Mouse (Mus musculus) ES-E14 (cell line): Measurements from ENCODE around the gene Capzb. TPM values are rescaled to one million over a fixed set of nuclear protein-coding genes. Genes with fewer than 3 reads are reported as not detected.

Experiments
- DNase-seq: peaks from one replicate; pipeline ENCODE4 v3.0.0-alpha.2; 2013; ENCODE audit warnings: low read depth, low spot score
- H3K27ac ChIP-seq: 2 replicates; pipeline ENCODE4 v1.5.1; 2012; ENCODE audit warnings: low read depth, mild to moderate bottlenecking, low read length, moderate library complexity, mixed read lengths; ENCODE audit not compliant: poor library complexity, insufficient read depth, severe bottlenecking
- H3K36me3 ChIP-seq: 2 replicates; pipeline ENCODE4 v1.6.1; 2012; ENCODE audit warnings: mild to moderate bottlenecking, low read length, moderate library complexity, mixed read lengths; ENCODE audit not compliant: control insufficient read depth, poor library complexity, insufficient read depth, severe bottlenecking
- H3K4me1 ChIP-seq, 2 experiments: fragments of 150-350 bp in 1 of 2; sonication (generic) in 1 of 2; 2 replicates each; pipeline ENCODE4 v1.6.1; 2012; ENCODE audit warnings: low read length in 2 of 2, mild to moderate bottlenecking in 1 of 2, mixed read lengths in 1 of 2; ENCODE audit not compliant: control insufficient read depth in 2 of 2, insufficient read depth in 2 of 2, poor library complexity in 1 of 2
- H3K4me3 ChIP-seq, 2 experiments: fragments of 150-350 bp in 1 of 2; sonication (generic) in 1 of 2; 2 replicates each; pipeline ENCODE4 v1.5.1; 2012; ENCODE audit warnings: low read length in 2 of 2, low read depth in 1 of 2, mild to moderate bottlenecking in 1 of 2, mixed read lengths in 1 of 2; ENCODE audit not compliant: insufficient read depth in 1 of 2, poor library complexity in 1 of 2, severe bottlenecking in 1 of 2
- H3K9ac ChIP-seq: 2 replicates; pipeline ENCODE4 v1.6.1; 2012; ENCODE audit warnings: low read depth, mild to moderate bottlenecking, low read length, mixed read lengths; ENCODE audit not compliant: poor library complexity, insufficient read depth, severe bottlenecking
- H3K9me3 ChIP-seq: fragments of 150-350 bp; sonication (generic); 2 replicates; pipeline ENCODE4 v1.6.1; 2012; ENCODE audit warnings: low read depth, mild to moderate bottlenecking, low read length; ENCODE audit not compliant: control insufficient read depth, insufficient read depth
- CHD2 ChIP-seq: IDR thresholded peaks from 2 replicates; pipeline ENCODE4 v1.6.1; 2014; ENCODE audit warnings: mild to moderate bottlenecking, low read depth, low read length, inconsistent platforms
- HCFC1 ChIP-seq: IDR thresholded peaks from 2 replicates; pipeline ENCODE4 v1.6.1; 2012; ENCODE audit warnings: low read length, inconsistent platforms, borderline replicate concordance; ENCODE audit not compliant: insufficient read depth
- MAFK ChIP-seq: IDR thresholded peaks from 2 replicates; pipeline ENCODE4 v1.6.1; 2014; ENCODE audit warnings: mild to moderate bottlenecking, low read depth, low read length, inconsistent platforms; ENCODE audit not compliant: insufficient read depth
- ZC3H11A ChIP-seq: IDR thresholded peaks from 2 replicates; pipeline ENCODE4 v1.6.1; 2012; ENCODE audit warnings: low read depth, mild to moderate bottlenecking, inconsistent platforms, low read length, borderline replicate concordance
- ZNF384 ChIP-seq: IDR thresholded peaks from 2 replicates; pipeline ENCODE4 v1.6.1; 2012; ENCODE audit warnings: low read depth, low read length, inconsistent platforms
- in situ Hi-C, 2 experiments: fragments of 600-800 bp; cut with MboI; formaldehyde crosslinking; loops; one replicate each; pipeline ENCODE4 v1.15.1; 2025; ENCODE audit warnings: low sequenced_read_pairs in 2 of 2, inconsistent platforms in 1 of 2; ENCODE audit not compliant: unreplicated experiment in 2 of 2
- total RNA-seq: library from RNA; depleted of rRNA; stranded (reverse); fragments of 300-350 nt; gene quantifications from 2 replicates; pipeline ENCODE4 v1.2.3, GENCODE M21; 2012

Gene Capzb
- total RNA-seq, 1 experiment: 111 TPM

DNA sequence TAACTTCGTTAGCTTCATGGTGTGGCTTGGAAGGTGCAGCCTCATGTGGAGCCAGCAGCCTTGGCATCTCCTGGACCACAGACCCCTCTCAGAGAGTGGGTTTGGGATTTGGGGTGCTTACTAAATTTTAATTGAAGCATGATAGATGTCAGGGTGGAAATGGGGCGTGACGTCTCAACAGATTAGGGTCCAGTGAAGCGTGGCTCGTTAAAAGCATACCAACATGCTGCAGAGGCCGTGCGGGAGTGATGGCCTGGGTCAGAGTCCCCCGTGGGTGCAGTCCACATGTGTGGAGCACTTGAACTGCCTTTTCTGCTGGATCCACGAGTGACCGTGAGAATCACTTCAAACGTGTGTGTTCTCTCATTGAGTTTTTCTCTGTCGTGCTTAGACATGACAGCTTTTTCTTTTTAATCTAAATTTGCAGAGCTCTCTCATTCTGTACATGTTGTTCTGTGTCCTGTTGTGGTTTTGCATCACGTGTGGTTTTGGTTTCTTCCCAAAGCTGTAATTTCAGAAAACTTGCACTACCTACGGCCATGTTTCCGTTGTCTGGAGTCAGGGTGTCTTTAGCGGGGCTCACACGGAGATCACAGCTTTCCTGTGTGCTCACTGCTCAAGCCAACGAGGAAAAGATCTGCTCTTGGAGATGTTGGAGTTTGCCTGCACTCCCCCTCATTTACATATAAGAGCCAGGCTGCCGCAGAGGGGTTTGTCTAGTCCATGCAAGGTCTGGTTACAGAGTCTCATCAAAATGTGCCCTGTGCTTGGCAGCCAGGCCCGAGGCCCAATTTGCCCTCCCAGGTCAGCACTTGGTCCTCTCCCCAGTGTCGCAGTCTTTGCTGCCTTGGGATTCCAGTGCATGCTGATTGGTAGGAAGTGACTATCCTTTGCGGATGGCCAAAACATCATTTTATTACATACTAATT lies 49.2 kb downstream of the Capzb start:
- no peak overlapping the region for H3K9ac ChIP-seq
- H3K27ac ChIP-seq: no peak overlapping the region
- TF ChIP-seq HCFC1 (no peak), CHD2 (no peak), ZNF384 (no peak), MAFK (no peak), ZC3H11A (no peak)
- no peak overlapping the region for H3K4me3 ChIP-seq
- peaks cover 44% of the 10 kb centered on the region for H3K36me3 ChIP-seq
- in situ Hi-C loops: no loop called here
- H3K4me1 ChIP-seq: peaks cover 2 to 16% of the 10 kb centered on the region in 2 experiments; a peak in 2 of 4 replicates
- DNase-seq: no peak
- no peaks in the 10 kb centered on the region for H3K9me3 ChIP-seq

GRCm38 (mm10) chr4:139242607-139242955 lies 49.9 kb downstream of the Capzb start:
- no peaks in the 10 kb centered on the region for H3K9me3 ChIP-seq
- H3K36me3 ChIP-seq: peaks cover 44% of the 10 kb centered on the region
- no peak overlapping the region for H3K9ac ChIP-seq
- H3K4me1 ChIP-seq: peaks cover 2 to 15% of the 10 kb centered on the region in 2 experiments; a peak in 2 of 4 replicates
- no peak overlapping the region for H3K27ac ChIP-seq
- DNase-seq: no peak
- TF ChIP-seq ZNF384: no peak
- no peak for TF ChIP-seq ZC3H11A
- TF ChIP-seq MAFK: no peak
- no peak for TF ChIP-seq CHD2
- TF ChIP-seq HCFC1: no peak
- H3K4me3 ChIP-seq: no peak overlapping the region
- in situ Hi-C loops: no loop called here

DNA sequence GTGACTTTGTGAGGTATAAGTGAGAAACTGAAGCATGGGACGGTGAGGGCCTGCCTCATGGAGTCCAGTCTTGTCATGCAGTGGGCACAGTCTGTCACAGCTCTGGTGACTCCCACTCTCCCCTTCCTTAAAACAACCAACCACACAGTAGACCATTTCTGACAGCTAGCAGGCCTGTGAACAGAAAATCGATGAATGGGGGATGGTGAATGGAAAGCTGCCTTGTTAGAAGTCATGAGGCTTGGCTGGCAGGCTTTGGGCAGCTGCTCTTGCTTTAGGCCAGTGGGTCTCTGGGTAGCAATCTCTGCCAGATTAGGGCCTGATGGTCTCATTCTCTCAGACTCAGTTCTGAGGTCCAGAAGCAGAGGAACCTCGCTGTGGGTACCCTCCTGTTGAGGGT lies 51.5 kb downstream of the Capzb start:
- no peaks in the 10 kb centered on the region for H3K9me3 ChIP-seq
- H3K27ac ChIP-seq: no peak overlapping the region
- H3K9ac ChIP-seq: no peak overlapping the region
- peaks cover 0 to 21% of the 10 kb centered on the region in 2 experiments; a peak in 2 of 4 replicates for H3K4me1 ChIP-seq
- TF ChIP-seq MAFK: no peak
- no peak for TF ChIP-seq ZNF384
- no peak overlapping the region for H3K4me3 ChIP-seq
- peaks cover 43% of the 10 kb centered on the region for H3K36me3 ChIP-seq
- in situ Hi-C loops: no loop called here
- DNase-seq: no peak

- in situ Hi-C loops: no loop called here
- Histone ChIP-seq H3K27ac (no peak overlapping the region), H3K4me3 (no peak overlapping the region), H3K9ac (no peak overlapping the region), H3K9me3 (no peaks in the 10 kb centered on the region), H3K36me3 (peaks cover 41% of the 10 kb centered on the region), H3K4me1 (peaks cover 1 to 21% of the 10 kb centered on the region in 2 experiments; a peak in 3 of 4 replicates)
- DNase-seq: no peak
- TF ChIP-seq MAFK: no peak
- TF ChIP-seq HCFC1: no peak
- no peak for TF ChIP-seq ZNF384
- no peak for TF ChIP-seq ZC3H11A
- TF ChIP-seq CHD2: no peak
Measured at GRCm38 (mm10) chr4:139244766-139245165, 52.1 kb downstream of the Capzb start.

GRCm38 (mm10) chr4:139245534-139245933 lies 52.8 kb downstream of the Capzb start:
- peaks cover 37% of the 10 kb centered on the region for H3K36me3 ChIP-seq
- in situ Hi-C loops: no loop called here
- H3K9ac ChIP-seq: no peak overlapping the region
- DNase-seq: no peak
- no peak overlapping the region for H3K27ac ChIP-seq
- H3K4me3 ChIP-seq: no peak overlapping the region
- no peaks in the 10 kb centered on the region for H3K9me3 ChIP-seq
- peaks cover 3 to 27% of the 10 kb centered on the region in 2 experiments; a peak in 3 of 4 replicates for H3K4me1 ChIP-seq
- TF ChIP-seq MAFK (no peak), ZNF384 (no peak)
